Comparison of ENCODE assay signal across 8 mouse cellular contexts in genomic region chr11:12025756-12026593, GRCm38 (mm10). TPM values are rescaled to one million over a fixed set of nuclear protein-coding genes. Genes with fewer than 3 reads are reported as not detected.
DNase-seq lines count a peak whose midpoint lies in the region; ATAC-seq and TF ChIP-seq lines count a peak whose summit lies in the region.

No protein-coding gene starts in this region.

- TF ChIP-seq EP300 in ES-Bruce4 (IDR thresholded peaks at IDR 0.05; ENCODE audit: insufficient read depth, low read depth, low read length) = no peak

- TF ChIP-seq POLR2A in ES-Bruce4 (IDR thresholded peaks at IDR 0.05; ENCODE audit: insufficient read depth, low read length) = no peak

- peak; percentile 83 for DNase-seq in cerebellum, adult 11 months
- peak; percentile 84 to 87 for DNase-seq in heart, postnatal 14 days
- peak; percentile 88 to 92 for DNase-seq in kidney, postnatal 4 days
- DNase-seq in liver, embryonic 13.5 days = peak; percentile 49
- peak; percentile 80 for DNase-seq in neural tube, embryonic 11.5 days (ENCODE audit: low spot score)
- peak; percentile 30 for DNase-seq in thymus, postnatal 14 days

- no peaks in the 10 kb centered on the region for H3K4me1 ChIP-seq in ES-Bruce4 (ENCODE audit: control insufficient read depth, insufficient read depth, low read length)
- 0 out of 2 replicates have a peak, but pooled peaks cover 8% of the 10 kb centered on the region for H3K4me1 ChIP-seq in forebrain, embryonic 16.5 days (replicated peaks; ENCODE audit: control insufficient read depth, insufficient read depth, low read length)
- H3K4me1 ChIP-seq in liver, embryonic 13.5 days (replicated peaks) = peaks cover 2% of the 10 kb centered on the region; the same call in 1 of the 2 replicates
- no peaks in the 10 kb centered on the region for H3K4me1 ChIP-seq in neural tube, embryonic 11.5 days (ENCODE audit: control insufficient read depth, insufficient read depth, low read length)

- H3K4me2 ChIP-seq in forebrain, embryonic 16.5 days (ENCODE audit: low read length) = peak overlapping the region; percentile 61
- H3K4me2 ChIP-seq in liver, embryonic 13.5 days = peak overlapping the region; percentile 40
- H3K4me2 ChIP-seq in neural tube, embryonic 11.5 days (ENCODE audit: low read depth) = peak overlapping the region; percentile 45

- peak overlapping the region; percentile 46 for H3K4me3 ChIP-seq in ES-Bruce4 (ENCODE audit: low read depth, low read length)
- H3K4me3 ChIP-seq in forebrain, embryonic 16.5 days (replicated peaks; ENCODE audit: low read length) = peak overlapping the region; percentile 44
- H3K4me3 ChIP-seq in liver, embryonic 13.5 days (replicated peaks) = peak overlapping the region; percentile 23
- H3K4me3 ChIP-seq in neural tube, embryonic 11.5 days (ENCODE audit: low read depth, low read length) = peak overlapping the region; percentile 23

- no peak overlapping the region for H3K27ac ChIP-seq in ES-Bruce4 (ENCODE audit: insufficient read depth, low read length)
- 0 out of 2 replicates have a peak overlapping the region, but pooled peaks have one; percentile 54 for H3K27ac ChIP-seq in forebrain, embryonic 16.5 days (ENCODE audit: low read length)
- H3K27ac ChIP-seq in liver, embryonic 13.5 days = no peak overlapping the region
- H3K27ac ChIP-seq in neural tube, embryonic 11.5 days (ENCODE audit: low read depth, low read length) = no peak overlapping the region

- ATAC-seq in forebrain, embryonic 16.5 days = peak; percentile 88
- ATAC-seq in liver, embryonic 13.5 days (ENCODE audit: low read depth) = peak; percentile 72
- ATAC-seq in neural tube, embryonic 11.5 days (ENCODE audit: insufficient read depth, low FRiP score, low TSS enrichment) = peak; percentile 89

- peaks cover 15% of the 10 kb centered on the region for H3K27me3 ChIP-seq in ES-Bruce4 (ENCODE audit: control insufficient read depth, insufficient read depth, low read length, poor library complexity, severe bottlenecking)
- H3K27me3 ChIP-seq in forebrain, embryonic 16.5 days (replicated peaks; ENCODE audit: control insufficient read depth, insufficient read depth, low read length) = peaks cover 56% of the 10 kb centered on the region
- peaks cover 83% of the 10 kb centered on the region for H3K27me3 ChIP-seq in liver, embryonic 13.5 days
- H3K27me3 ChIP-seq in neural tube, embryonic 11.5 days (ENCODE audit: control insufficient read depth, insufficient read depth, low read length) = peaks cover 81% of the 10 kb centered on the region

- intact Hi-C loops in heart, postnatal 14 days (cut with DNase I) = loop anchor here (2.0 to 5.0 kb wide), 2 partner anchors 265 to 336 kb away; no protein-coding TSS in a partner anchor

- no peaks in the 10 kb centered on the region for H3K36me3 ChIP-seq in ES-Bruce4 (ENCODE audit: control insufficient read depth, insufficient read depth, low read length, poor library complexity, severe bottlenecking)
- H3K36me3 ChIP-seq in forebrain, embryonic 16.5 days (ENCODE audit: control insufficient read depth, insufficient read depth) = 0 out of 2 replicates have a peak, but pooled peaks cover 2% of the 10 kb centered on the region
- peaks cover 45% of the 10 kb centered on the region for H3K36me3 ChIP-seq in liver, embryonic 13.5 days
- H3K36me3 ChIP-seq in neural tube, embryonic 11.5 days (ENCODE audit: control insufficient read depth, insufficient read depth, low read length) = peaks cover 19% of the 10 kb centered on the region

- no peak overlapping the region for H3K9ac ChIP-seq in ES-Bruce4 (ENCODE audit: low read depth, poor library complexity, severe bottlenecking)
- peak overlapping the region; percentile 45 for H3K9ac ChIP-seq in forebrain, embryonic 16.5 days (replicated peaks; ENCODE audit: low read depth, low read length)
- no peak overlapping the region for H3K9ac ChIP-seq in liver, embryonic 13.5 days
- H3K9ac ChIP-seq in neural tube, embryonic 11.5 days (ENCODE audit: low read length) = no peak overlapping the region

- 55% methylated on average over 108 of the region's 108 CpGs for WGBS in forebrain, embryonic 16.5 days
- 56% methylated on average over 108 of the region's 108 CpGs for WGBS in liver, embryonic 13.5 days (ENCODE audit: insufficient replicate concordance)
- WGBS in neural tube, embryonic 11.5 days = 44% methylated on average over 108 of the region's 108 CpGs

- peak; percentile 57 for TF ChIP-seq CTCF in ES-Bruce4 (IDR thresholded peaks at IDR 0.05; ENCODE audit: low read depth, low read length)

- H3K9me3 ChIP-seq in ES-Bruce4 (replicated peaks; ENCODE audit: control insufficient read depth, insufficient read depth, low read length, poor library complexity, severe bottlenecking) = peaks cover 59% of the 10 kb centered on the region
- peaks cover 20% of the 10 kb centered on the region for H3K9me3 ChIP-seq in forebrain, embryonic 16.5 days (ENCODE audit: control insufficient read depth, low read length)
- peaks cover 18% of the 10 kb centered on the region for H3K9me3 ChIP-seq in liver, embryonic 13.5 days (replicated peaks)
- H3K9me3 ChIP-seq in neural tube, embryonic 11.5 days (ENCODE audit: control insufficient read depth, low read length) = peaks cover 24% of the 10 kb centered on the region

RNA-seq across cellular contexts. Expression of gene Grb10, which starts 12.5 kb away (rescaled TPM):
- polyA plus RNA-seq in ES-Bruce4 (2011; ENCODE audit: insufficient read depth, insufficient read length, low read depth, missing spikeins) = 160 and 162 TPM in 2 replicates
- 94.2 and 95.2 TPM in 2 replicates for polyA plus RNA-seq in forebrain, embryonic 16.5 days (2015; fragmentation: Nextera tagmentation; extraction: Ambion mirVana)
- 100 to 1,000 TPM; 138 to 163 TPM for total RNA-seq in heart, postnatal 14 days (2021)
- polyA plus RNA-seq in liver, embryonic 13.5 days (2015; fragmentation: Nextera tagmentation; extraction: Ambion mirVana) = 115 and 156 TPM in 2 replicates
- 181 and 191 TPM in 2 replicates for polyA plus RNA-seq in neural tube, embryonic 11.5 days (2014; fragmentation: Nextera tagmentation; extraction: Ambion mirVana)

Comparison
In these comparisons a context has a peak if more than half of its experiments do, and no peak if none do; other contexts are left out.
1. DNase-seq: peak in every context shown above with its lines; median percentile 90 in kidney, postnatal 4 days; 86 in heart, postnatal 14 days; 83 in cerebellum, adult 11 months; 80 in neural tube, embryonic 11.5 days; 49 in liver, embryonic 13.5 days; 30 in thymus, postnatal 14 days.